Mouse (Mus musculus) adrenal gland, adult 18-20 months (tissue): ENCODE results near the gene Pde4d. TPM values are rescaled to one million over a fixed set of nuclear protein-coding genes. Genes with fewer than 3 reads are reported as not detected.

Experiments
- DNase-seq, 2 experiments: peaks; one replicate each; pipeline ENCODE4 v3.0.0; 2021 to 2022; ENCODE audit warnings: low spot score in 2 of 2
- total RNA-seq, 2 experiments: library from RNA; stranded (reverse); gene quantifications; 1 replicate in 1 of 2; 2 replicates in 1 of 2; pipeline ENCODE4 v1.2.3; 2021

Gene Pde4d
- total RNA-seq, 2 experiments from 2014 or later = 48.5 to 81.6 TPM

DNA sequence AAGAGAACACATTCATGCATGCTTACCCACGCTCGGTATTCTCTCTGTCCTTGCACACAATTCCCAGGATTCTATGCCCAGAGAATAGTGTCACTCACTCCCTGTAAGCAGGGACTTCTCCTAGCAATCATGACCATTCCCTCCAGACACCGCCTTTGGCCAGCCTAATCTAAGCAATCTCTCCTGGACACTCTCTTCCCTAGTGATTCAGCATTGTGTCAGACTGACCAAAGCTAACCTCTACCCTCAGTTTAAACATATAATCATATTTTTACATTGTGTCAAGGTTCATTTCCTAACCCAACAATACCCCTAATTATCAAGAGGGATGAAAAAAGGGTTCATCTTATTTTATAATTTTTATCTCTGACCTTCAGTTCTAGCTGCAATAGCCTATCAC is 1193.7 kb downstream of the Pde4d start:
- DNase-seq = no peak

DNA sequence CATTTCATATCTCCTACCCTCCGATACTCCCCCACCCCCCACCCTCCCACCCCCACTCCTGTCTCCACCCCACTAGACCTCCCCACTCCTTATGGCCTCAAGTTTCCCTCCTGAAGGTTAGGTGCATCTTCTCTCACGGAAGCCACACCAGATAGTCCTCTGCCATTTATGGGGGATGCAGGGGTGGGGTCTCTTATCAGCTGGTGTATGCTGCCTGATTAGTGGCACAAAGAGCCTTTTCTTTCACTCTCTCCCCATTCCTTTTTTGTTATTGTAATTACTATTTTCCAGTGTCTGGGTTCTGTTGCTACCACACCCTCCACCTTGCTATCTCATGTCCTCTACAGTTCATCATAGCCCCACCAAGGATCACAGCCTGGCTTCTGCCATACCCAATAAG is 1194.3 kb downstream of the Pde4d start:
- DNase-seq = no peak

DNA sequence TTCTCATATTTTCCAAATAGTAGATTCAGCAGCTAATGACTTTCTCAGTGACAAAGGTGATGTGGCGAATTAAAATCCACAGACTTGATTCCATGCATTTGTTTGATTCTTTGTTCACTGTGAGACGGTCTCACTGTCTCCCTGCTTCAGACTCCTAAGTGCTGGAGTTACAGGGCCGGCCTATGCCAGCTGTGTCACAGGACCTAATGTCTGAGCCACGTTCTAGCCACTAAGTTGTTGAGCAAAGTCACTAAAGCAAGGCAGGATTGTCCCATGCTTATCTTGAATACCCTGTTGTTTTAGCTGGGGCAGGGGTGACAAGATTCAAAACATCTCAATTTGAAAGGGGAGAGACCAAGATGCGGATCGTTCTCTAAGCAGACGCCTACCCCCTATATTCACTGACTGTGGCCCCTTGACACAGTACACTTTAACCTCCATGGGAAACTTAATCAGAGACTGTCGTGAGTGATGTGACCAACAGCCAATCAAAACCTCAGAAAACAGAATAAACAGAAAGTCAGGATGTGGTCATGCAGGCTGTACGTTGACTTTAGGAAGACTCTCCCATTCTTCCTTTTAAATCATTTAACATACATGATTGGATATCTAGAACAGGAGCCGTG is 1195.6 kb downstream of the Pde4d start:
- no peak for DNase-seq

DNA sequence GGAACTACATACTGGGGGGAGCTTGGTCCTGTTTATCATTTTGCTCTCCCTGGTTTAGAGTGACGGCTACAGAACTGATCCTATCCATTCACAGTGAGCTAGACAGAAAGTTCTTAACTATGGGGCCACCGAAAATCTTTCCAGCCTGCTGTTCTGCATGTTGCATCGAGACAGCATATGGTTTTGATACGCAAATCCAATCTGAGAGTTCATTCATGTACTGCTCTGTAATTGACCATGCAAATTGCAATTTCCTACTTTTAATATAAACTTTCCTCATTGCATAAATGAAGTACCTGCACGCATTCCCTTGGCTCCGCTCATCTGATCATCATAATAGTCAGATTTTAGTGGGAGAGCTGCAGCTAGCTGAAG is 1196.1 kb downstream of the Pde4d start:
- no peak for DNase-seq

DNA sequence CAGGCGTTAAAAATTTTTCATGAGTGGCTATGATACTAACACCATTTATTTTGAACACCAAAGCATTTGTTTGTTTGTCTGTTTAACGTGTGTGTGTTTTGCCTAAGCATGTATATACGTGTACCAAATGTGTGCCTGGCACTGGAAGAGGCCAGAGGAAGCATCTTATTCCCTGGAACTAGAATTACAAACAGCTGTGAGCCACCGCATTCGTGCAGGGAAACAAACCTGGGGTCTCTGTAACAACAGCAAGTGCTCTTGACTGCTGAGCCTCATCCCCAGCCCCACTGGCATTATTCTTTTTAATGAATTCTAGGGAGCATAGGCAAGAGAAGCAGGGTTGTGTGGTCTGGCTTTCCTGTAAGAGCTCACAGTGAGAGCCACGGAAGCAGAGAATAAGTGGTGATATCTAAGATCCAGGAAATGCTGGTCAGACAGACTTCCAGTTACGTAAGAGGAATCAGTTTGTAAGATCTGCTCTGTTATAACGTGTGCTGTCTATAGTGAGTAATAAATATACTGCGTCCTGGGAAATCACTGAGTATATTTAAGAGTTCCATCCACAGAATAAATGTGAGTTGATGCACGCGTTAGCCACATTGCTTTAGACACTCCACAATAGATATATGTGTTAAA is 1197.0 kb downstream of the Pde4d start:
- DNase-seq = no peak

DNA sequence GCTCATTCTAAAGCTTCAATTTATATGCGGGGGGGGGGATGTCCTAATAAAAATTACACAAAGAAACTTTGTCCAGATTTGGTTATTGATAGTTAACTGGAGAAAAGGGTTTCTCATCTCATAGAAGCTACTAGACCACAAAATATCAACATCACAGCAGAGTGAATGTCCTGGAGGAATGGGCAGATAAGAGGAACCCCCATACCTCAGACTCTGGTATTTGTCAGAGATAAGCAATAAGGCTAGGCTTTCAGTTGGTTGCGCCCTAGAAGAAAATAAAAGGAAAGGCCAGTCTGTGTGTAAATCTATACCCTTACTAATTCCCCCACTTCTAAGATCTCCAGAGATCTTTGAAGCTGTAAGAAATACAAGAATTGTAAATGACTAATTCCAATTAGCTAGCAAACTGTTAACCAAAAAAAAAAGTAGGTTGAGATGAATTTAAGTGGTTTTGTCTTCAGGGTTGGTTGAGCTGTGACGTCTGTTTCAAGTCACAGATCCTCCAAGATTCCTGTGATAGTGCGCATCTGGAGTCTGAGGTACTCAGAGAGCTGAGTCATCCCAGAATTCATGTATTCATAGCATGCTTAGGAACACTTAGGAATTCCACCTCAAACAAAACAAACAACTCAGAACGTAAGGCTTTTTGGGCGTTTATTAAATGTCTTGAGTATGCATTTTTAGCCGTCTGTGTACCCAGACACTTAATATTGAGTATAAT is 1197.9 kb downstream of the Pde4d start:
- no peak for DNase-seq

DNA sequence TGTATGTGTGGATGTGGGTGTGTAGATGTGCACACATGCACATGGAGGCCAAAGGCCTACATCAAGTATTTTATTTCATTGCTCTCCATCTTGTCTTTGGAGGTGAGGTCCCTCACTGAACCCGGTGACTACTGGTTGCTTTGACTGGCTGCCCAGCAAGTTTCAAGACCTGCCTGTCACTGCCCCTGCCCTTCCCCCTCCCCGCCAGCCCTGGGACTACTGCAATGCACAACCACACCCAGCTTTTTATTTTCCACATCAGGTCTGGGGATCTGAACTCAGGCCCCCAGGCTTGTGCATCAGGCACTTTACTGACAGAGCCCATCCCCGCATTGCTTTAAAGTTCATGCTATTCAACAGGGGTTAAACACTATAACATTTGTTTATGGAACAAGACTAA is 1198.6 kb downstream of the Pde4d start:
- DNase-seq = no peak

DNA sequence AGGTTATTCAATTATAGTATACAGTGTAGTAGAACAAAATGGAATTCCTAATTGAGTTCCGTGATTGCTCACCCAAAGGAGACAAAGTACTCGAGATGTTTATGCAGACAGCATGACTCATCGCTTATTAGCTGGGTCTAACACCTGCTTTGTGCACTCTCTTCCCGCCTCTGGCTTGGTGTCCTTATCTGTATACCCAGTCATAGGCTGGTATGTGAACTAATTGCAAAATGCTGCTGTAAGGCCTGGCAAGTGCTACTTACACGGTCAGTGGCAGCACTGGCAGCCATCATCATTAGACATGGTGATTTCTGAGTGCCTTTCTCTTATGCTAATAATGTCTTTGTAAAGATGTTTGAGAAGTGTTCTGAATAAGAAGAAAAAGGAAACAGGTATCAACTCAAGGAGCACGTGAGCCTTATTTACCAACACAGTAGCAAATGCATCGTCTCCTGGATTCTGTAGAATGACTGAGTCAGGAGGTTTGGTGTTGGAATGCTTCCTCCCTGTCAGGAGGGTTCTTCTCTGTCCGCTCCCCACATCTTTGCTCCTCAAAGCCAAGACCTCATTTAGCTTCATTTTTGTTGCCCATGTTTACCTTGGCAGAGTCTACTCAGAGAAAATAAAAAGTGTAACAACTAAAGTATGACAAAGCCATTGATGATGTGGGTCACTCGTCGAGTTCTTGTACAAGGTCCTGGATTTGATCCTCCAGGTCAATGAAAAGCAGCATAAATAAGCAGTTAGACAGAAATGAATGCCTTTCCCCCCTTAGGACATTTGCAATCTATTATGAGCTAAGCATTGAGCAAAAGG is 1202.2 kb downstream of the Pde4d start:
- no peak for DNase-seq

DNA sequence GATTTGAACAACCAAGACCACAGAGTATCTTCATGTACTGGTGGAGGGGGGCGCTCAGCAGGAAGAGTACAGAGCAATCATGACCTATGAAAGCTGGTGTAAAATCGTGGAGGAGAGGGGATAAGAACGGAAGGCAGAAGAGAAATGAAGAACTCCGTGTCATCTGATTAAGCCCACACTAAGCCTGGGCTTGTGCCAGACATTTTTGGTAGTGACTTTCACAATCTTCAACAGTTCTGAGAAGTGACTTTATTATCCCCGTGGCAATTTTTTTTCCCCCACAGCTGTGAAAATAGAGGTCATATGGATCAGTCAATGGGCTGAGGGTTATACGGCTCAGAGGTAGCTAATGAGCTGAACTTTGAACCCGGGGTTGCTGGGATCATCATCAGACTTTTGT is 1202.9 kb downstream of the Pde4d start:
- no peak for DNase-seq

DNA sequence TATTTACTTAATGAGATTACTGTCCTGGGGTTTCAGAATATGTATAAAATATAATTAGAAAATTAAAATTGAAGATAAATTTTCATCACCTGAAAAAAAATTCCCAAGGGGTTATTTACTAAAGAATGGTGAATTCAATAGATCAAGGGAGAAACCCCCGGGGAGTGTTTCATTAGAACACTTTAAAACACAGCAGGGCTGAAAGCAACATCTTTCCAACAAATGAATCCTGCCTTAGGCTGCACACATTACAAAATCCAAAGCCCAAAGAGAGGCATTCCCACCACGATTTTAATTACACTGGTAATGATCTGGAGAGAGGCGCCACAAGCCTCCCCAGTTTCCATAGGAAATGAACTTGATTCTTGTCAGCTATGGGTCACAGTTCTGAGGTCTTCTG is 1205.6 kb downstream of the Pde4d start:
- no peak for DNase-seq

DNA sequence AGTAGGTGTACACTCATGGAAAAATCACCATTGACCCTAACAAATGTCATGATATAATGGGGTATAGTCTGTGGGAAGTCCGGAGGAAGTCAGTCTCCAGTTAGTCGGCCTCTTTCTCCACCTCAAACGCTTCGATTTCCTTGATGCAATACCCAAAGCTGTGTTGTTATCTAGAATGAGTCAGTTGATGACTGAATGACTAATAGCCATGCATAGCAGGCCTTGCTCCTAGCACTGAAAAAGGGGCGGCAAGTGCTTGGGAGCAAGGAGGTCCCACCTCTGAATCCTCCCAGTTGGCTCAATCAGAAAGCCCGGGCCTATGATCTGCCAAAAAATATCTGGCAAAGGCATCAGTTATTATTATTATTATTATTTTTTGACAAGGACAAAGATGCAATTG is 1209.4 kb downstream of the Pde4d start:
- no peak for DNase-seq

DNA sequence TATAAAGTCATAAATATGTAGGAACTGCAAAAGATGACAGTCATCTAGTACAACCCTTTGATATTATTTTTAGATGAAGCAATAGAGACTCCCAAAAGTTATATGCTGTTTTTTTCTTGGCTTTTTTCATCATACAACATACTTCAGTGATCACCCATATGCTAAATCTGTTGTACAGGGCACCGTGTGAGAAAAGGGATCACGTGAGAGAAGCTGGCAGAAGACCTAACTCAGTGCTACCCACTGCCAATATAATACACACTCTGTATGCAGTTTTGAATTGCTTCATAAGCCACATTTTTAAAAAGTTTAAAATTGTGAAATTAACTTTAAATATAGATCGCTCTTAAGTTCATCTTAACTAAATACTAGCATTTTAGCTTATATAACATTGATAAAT is 1211.6 kb downstream of the Pde4d start:
- no peak for DNase-seq

DNA sequence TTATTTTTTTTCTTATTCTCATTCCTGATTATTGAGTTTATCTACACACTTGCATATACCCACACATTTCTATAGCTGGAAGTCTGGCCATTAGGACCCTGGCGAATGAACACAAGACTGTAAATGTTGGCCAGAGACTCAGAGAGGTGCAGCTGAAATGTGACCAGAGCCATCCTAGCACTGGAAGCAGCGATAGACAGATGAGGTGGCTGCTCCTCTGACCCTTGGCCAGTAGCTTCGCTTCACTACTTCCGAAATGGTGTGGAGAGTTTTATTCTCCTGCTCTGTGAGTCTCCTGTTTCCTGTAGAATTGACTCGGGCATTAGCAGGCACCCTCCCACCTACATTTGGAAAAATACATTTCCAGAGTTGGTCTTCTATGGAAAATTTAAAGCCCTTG is 1212.4 kb downstream of the Pde4d start:
- no peak for DNase-seq

DNA sequence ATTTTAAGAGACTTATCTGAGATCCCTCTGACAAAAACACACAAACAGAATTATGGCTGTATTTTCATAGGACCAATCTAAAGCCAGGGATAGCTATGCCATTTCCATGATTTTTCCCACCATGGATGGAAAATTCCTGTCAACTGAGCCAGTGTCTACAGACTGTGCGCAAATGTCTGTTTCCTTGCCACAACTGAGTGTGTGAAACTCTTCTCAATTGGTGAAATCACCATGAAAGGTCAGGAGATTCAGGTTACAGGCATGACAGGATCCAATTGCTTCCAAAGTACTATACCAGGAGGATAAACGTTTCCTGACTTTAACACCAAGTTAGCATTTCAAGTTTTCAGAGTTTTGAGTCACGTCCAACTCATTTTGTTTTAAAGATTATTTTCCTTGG is 1213.0 kb downstream of the Pde4d start:
- no peak for DNase-seq

DNA sequence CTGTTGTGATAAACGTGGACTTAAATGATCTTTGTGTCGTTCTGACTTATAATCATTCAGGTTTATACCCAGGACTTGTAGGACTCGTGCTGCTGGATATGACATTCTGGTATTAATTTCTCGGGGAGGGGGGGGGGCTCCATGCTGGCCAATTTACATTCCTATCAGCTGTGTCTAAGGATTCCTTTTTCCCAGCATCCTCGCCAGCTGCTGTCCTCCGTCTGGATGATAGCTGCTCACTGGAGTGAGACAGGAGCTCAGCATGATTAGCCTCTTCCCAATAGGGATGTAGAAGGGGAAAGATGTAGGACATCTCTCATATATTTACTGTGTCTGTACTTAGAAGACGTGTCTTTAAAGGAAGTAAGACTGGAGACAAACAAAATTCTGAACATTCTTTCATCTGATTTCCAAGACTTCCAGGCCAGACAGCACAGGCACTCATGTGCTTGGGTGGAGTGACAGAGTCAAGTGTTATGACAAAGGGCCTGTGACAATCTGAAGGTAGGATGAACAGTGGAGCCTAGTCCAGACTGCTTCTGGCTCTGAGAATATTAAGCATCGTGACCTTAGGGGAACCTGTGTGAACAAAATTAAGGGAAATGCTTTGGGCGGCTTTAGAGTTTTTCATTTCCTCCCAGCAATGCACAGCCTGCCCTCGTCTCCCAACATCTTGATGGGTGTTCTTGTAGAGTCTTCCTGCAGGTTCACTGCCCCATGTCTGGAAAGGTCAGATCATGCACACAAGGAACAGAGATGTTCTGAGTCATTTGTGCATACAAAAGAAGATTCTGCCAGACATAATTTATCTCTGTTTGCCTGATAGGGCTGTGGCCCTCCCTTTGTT is 1215.4 kb downstream of the Pde4d start:
- no peak for DNase-seq

DNA sequence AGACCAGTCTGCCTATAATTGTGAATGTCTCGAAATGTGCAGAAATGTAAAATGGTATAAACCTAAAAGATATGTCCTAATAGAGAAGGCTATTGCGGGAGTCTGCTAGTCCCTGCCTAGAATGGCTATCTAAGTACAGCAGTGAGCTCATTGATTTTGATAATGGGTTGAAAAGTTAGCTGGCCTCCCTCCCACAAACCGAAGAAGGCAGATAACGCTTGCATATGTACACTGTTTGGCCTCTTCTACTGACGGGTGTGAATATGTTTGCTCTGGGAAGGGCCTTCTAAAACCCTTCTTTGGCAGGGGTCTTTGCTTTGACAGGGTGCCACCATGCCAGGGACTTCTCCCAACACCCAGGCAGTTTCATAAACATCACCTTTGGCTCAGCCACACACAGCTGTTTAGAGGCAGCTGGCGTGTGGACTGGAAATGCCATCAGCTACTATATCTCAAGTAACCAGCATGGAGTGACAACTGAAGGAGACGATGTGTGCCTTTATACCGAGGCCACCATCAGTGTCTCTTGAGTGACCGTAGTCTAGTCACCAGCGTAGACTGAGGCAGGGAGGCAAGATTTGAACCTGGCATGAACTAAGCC is 1216.2 kb downstream of the Pde4d start:
- DNase-seq = no peak

DNA sequence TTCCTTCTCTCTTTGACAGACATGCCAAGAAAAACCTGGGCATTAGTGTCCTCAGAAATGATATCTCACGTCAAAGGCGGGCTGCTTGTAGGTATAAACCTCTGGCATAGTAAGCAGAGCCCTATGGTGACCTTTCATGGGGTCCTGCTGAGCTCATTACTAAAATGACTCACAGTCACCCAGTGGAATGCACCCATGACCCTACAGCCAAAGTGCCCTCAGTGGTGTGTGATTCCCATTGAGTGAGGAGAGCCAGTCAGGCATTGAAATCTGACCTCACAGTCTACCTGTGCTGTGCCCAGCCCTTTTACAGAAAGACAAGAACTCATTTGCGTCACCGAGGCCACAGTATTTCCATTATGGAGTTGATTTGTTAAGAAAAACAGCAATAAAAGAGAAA is 1220.2 kb downstream of the Pde4d start:
- no peak for DNase-seq

DNA sequence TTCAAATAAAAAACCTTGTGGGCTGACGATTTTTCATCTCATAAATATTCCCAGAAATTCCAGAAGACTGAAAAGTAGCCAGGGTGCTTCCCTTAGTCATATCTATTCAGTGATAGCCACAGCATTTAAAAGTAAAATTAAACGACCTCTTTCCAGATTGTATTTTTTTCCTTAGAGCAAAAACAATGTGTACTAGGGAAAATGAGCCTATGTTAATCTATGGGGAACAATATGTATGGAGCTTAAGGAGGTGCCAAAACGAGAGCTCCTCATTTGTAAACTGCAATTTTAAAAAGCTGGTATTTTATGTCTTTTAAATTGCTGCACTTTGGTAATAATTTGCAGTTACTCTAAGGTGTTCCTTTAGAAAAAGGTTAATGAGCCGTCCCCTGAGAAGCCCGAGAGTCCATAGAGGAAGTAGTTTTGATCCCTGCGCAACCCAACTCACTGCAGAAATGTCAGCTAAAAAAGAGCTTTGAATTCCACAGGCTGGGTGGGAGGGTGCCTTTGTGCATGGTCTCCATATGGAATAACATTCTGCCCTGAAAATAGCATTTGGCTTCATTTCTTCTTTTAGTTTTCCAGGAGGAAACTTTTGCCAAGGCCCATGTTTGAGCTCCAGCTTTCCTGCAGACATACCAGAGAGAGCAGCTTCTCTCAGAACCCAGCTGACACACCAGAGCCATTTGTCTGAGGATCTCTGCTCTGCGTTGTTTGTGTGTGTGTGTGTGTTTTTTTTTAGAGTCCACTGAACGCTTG is 1222.0 kb downstream of the Pde4d start:
- DNase-seq = no peak

DNA sequence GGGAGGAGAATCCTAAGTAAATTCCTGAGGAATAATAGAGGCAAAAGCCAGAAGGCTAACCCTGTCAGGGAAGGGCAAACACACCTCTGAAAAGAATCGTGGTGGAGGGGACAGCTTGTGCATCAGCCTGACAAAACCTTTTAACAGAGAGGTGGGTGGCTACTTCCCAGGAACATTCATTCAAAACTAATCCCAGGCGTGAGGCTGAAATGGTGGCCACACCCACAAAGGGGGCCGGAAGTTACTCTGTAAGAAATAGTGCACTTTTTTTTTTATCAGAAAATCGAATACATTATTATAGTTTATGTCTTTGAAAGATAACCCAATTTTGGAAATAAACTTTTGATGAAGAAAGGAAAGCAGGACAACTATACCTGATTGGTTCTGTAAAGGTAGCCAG is 1227.3 kb downstream of the Pde4d start:
- no peak for DNase-seq

DNA sequence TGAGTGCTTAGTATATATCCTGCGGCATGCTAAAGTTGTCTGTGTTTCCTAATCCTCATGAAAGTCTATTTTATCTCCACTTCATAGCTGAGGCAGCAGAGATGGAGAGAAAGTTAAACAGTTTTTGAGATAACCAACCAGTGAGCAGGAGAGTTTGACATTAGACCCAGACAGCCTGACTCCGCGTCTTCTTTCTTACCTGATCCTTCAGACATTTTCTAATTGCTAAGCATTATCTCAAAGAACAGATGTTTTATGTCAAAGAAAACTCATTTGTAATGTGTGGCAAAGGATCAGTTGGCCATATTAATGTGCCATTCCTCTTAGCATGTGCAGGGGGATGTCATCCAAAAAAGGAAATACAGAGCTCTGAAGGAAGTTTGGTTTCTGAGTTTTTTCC is 1227.9 kb downstream of the Pde4d start:
- no peak for DNase-seq
